Mouse (Mus musculus) B cell, adult 2 months (primary cell): ENCODE results near the gene Uap1.
"Not testable (repeated sequence)": the region's sequence is repeated elsewhere in the genome, so short reads cannot be mapped to it uniquely, and the experiment has no call there.

ENCODE experiments used
- DNase-seq, 2 experiments: peaks; one replicate each; pipeline ENCODE4 v3.0.0; 2022

Gene Uap1

GRCm38 (mm10) chr1:170110516-170111332 is 64.0 kb downstream of the Uap1 start, which contains the start of gene Ddr2:
Gene Ddr2, minus strand, starts transcription at chr1:170110762.
- no peak for DNase-seq

GRCm38 (mm10) chr1:170109776-170110515 is 64.8 kb downstream of the Uap1 start:
- DNase-seq: no peak

DNA sequence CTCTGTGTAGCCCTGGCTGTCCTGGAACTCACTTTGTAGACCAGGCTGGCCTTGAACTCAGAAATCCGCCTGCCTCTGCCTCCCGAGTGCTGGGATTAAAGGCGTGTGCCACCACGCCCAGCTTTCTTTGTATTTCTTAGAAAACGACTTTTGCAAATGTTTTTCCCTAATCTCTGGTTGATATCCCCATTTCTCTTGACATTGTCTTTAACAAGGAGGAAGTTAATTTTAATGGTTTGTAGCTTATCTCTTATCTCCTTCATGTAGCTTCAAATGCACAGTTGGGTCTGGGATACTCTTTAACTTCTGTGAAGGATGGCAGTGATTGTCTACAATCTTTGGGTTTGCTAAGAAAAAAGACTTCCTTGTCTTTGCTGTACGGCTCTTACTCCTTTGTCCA is 71.9 kb downstream of the Uap1 start:
- not testable (repeated sequence) for DNase-seq
